Mouse (Mus musculus) liver, postnatal 0 days (tissue): ENCODE results near the gene Olfr749. TPM values are rescaled to one million over a fixed set of nuclear protein-coding genes. Genes with fewer than 3 reads are reported as not detected.
A peak's percentile ranks its signal among the peaks of the same experiment; 100 is the strongest.

Experiments
- ATAC-seq: fragments of 200-750 bp; cut with Nextera tagmentation; 2 replicates; pipeline ENCODE4 v1.8.0; 2017; ENCODE audit warnings: mild to moderate bottlenecking, moderate library complexity
- DNase-seq: peaks from one replicate; pipeline ENCODE4 v3.0.0-alpha.2; 2016
- H3K27ac ChIP-seq: fragments of 300-500 bp; sonication (generic); 2 replicates; pipeline ENCODE4 v1.5.1; 2014; ENCODE audit warnings: antibody characterized with exemption, moderate library complexity, mild to moderate bottlenecking, low read depth
- H3K27me3 ChIP-seq: fragments of 300-500 bp; sonication (generic); 2 replicates; pipeline ENCODE4 v1.6.1; 2014; ENCODE audit warnings: low read length, control low read depth, mixed read lengths; ENCODE audit not compliant: insufficient read depth
- H3K36me3 ChIP-seq: fragments of 300-500 bp; sonication (generic); replicated peaks from 2 replicates; pipeline ENCODE4 v1.6.1; 2014; ENCODE audit warnings: mild to moderate bottlenecking, control low read depth, low read length, moderate library complexity, mixed read lengths; ENCODE audit not compliant: insufficient read depth
- H3K4me1 ChIP-seq: fragments of 300-500 bp; sonication (generic); 2 replicates; pipeline ENCODE4 v1.6.1; 2014; ENCODE audit warnings: antibody characterized with exemption, mild to moderate bottlenecking, control low read depth; ENCODE audit not compliant: insufficient read depth
- H3K4me2 ChIP-seq: fragments of 300-500 bp; sonication (generic); 2 replicates; pipeline ENCODE4 v1.6.1; 2014; ENCODE audit warnings: low read depth, mild to moderate bottlenecking, low read length, moderate library complexity, mixed read lengths
- H3K4me3 ChIP-seq: fragments of 300-500 bp; sonication (generic); 2 replicates; pipeline ENCODE4 v1.5.1; 2014; ENCODE audit warnings: low read depth, low read length
- H3K9ac ChIP-seq: fragments of 300-500 bp; sonication (generic); replicated peaks from 2 replicates; pipeline ENCODE4 v1.6.1; 2014; ENCODE audit warnings: mild to moderate bottlenecking, moderate library complexity
- H3K9me3 ChIP-seq: fragments of 300-500 bp; sonication (generic); 2 replicates; pipeline ENCODE4 v1.6.1; 2016; ENCODE audit warnings: mild to moderate bottlenecking, control low read depth, low read length, mixed read lengths
- CTCF ChIP-seq: sonication (generic); IDR thresholded peaks from 2 replicates; pipeline ENCODE4 v1.5.1; 2016; ENCODE audit warnings: antibody characterized with exemption, low read depth
- EP300 ChIP-seq: IDR thresholded peaks from 2 replicates; pipeline ENCODE4 v1.6.1; 2016; ENCODE audit warnings: antibody characterized with exemption, low read depth, mild to moderate bottlenecking
- WGBS: fragments of 180-500 bp; shearing (Covaris S2); extraction: QIAGEN DNeasy Blood & Tissue Kit; methylation state at CpG from one replicate; pipeline ENCODE4 v1.1.7; 2014; ENCODE audit not compliant: insufficient replicate concordance; 5-methylcytosine and 5-hydroxymethylcytosine counted together
- polyA plus RNA-seq: library from polyadenylated mRNA; unstranded; fragments of >200 nt; fragmentation: Nextera tagmentation; extraction: Ambion mirVana; gene quantifications from 2 replicates; pipeline ENCODE4 v1.2.1, GENCODE M21; 2015

Gene Olfr749
- not detected in 2 replicates for polyA plus RNA-seq

GRCm38 (mm10) chr14:50744994-50745393 lies at the start of gene Olfr749:
Olfr749 (minus strand) TSS chr14:50745094.
- Histone ChIP-seq H3K4me3 (no peak within 1 kb of the TSS), H3K27me3 (no peaks in the 10 kb centered on the region), H3K4me2 (no peak within 1 kb of the TSS), H3K4me1 (no peaks in the 10 kb centered on the region), H3K9me3 (no peaks in the 10 kb centered on the region), H3K36me3 (no peaks in the 10 kb centered on the region), H3K27ac (no peak within 1 kb of the TSS), H3K9ac (no peak within 1 kb of the TSS)
- ATAC-seq (no peak), DNase-seq (no peak)
- no peak for TF ChIP-seq CTCF
- no peak for TF ChIP-seq EP300

- 17% methylated on average over 2 of the region's 2 CpGs for WGBS
- ATAC-seq (no peak), DNase-seq (no peak)
- no peak overlapping the region for H3K4me2 ChIP-seq
- H3K36me3 ChIP-seq: no peaks in the 10 kb centered on the region
- peaks cover 6% of the 10 kb centered on the region for H3K4me1 ChIP-seq
- no peaks in the 10 kb centered on the region for H3K27me3 ChIP-seq
- TF ChIP-seq CTCF (peak; percentile 60), EP300 (no peak)
- H3K4me3 ChIP-seq: no peak overlapping the region
- no peaks in the 10 kb centered on the region for H3K9me3 ChIP-seq
- H3K27ac ChIP-seq: no peak overlapping the region
- no peak overlapping the region for H3K9ac ChIP-seq
Observed at GRCm38 (mm10) chr14:50788157-50788556, 43.3 kb upstream of the Olfr749 start.

GRCm38 (mm10) chr14:50785251-50785637 lies 40.4 kb upstream of the Olfr749 start, which contains the start of gene Ttc5:
Ttc5 (minus strand) TSS chr14:50785519.
- peak; percentile 95 for DNase-seq
- 0 out of 2 replicates have a peak, but pooled peaks cover 3% of the 10 kb centered on the region for H3K36me3 ChIP-seq
- no peaks in the 10 kb centered on the region for H3K27me3 ChIP-seq
- H3K27ac ChIP-seq: peak within 1 kb of the TSS; percentile 80
- peak within 1 kb of the TSS; percentile 77 for H3K4me2 ChIP-seq
- no peaks in the 10 kb centered on the region for H3K9me3 ChIP-seq
- H3K9ac ChIP-seq: peak within 1 kb of the TSS; percentile 75
- TF ChIP-seq EP300: no peak
- peak; percentile 97 for TF ChIP-seq CTCF
- peak; percentile 99 for ATAC-seq
- WGBS: under 1% methylated on average over 21 of the region's 21 CpGs
- H3K4me1 ChIP-seq: peaks cover 6% of the 10 kb centered on the region
- peak within 1 kb of the TSS; percentile 94 for H3K4me3 ChIP-seq

GRCm38 (mm10) chr14:50784391-50785250 lies 39.7 kb upstream of the Olfr749 start:
- TF ChIP-seq EP300: no peak
- no peak for TF ChIP-seq CTCF
- H3K4me1 ChIP-seq: peaks cover 6% of the 10 kb centered on the region
- H3K9ac ChIP-seq: peak overlapping the region; percentile 75
- peak overlapping the region; percentile 94 for H3K4me3 ChIP-seq
- ATAC-seq: no peak; the same call in 1 of the 2 replicates
- no peak for DNase-seq
- H3K36me3 ChIP-seq: 0 out of 2 replicates have a peak, but pooled peaks cover 3% of the 10 kb centered on the region
- WGBS: 18% methylated on average over 16 of the region's 16 CpGs
- H3K9me3 ChIP-seq: no peaks in the 10 kb centered on the region
- H3K4me2 ChIP-seq: peak overlapping the region; percentile 77
- H3K27me3 ChIP-seq: no peaks in the 10 kb centered on the region
- H3K27ac ChIP-seq: peak overlapping the region; percentile 80

- Histone ChIP-seq H3K4me2 (no peak overlapping the region), H3K9ac (no peak overlapping the region), H3K36me3 (peaks cover 5% of the 10 kb centered on the region; the same call in 1 of the 2 replicates), H3K4me1 (peaks cover 6% of the 10 kb centered on the region), H3K4me3 (no peak overlapping the region), H3K27me3 (no peaks in the 10 kb centered on the region), H3K27ac (no peak overlapping the region), H3K9me3 (no peaks in the 10 kb centered on the region)
- no peak for DNase-seq
- 63% methylated on average over 3 of the region's 3 CpGs for WGBS
- ATAC-seq: no peak
- TF ChIP-seq EP300: no peak
- no peak for TF ChIP-seq CTCF
Observed at GRCm38 (mm10) chr14:50782166-50782565, 37.3 kb upstream of the Olfr749 start.

GRCm38 (mm10) chr14:50771342-50771741 lies 26.4 kb upstream of the Olfr749 start:
- Histone ChIP-seq H3K4me2 (no peak overlapping the region), H3K4me3 (no peak overlapping the region), H3K9ac (no peak overlapping the region), H3K27ac (no peak overlapping the region), H3K36me3 (peaks cover 54% of the 10 kb centered on the region), H3K4me1 (no peaks in the 10 kb centered on the region), H3K27me3 (no peaks in the 10 kb centered on the region), H3K9me3 (no peaks in the 10 kb centered on the region)
- TF ChIP-seq CTCF (peak; percentile 44), EP300 (no peak)
- 74% methylated on average over 2 of the region's 2 CpGs for WGBS
- DNase-seq (no peak), ATAC-seq (no peak)
